Mouse (Mus musculus) urinary bladder, postnatal 10 days (tissue): ENCODE data around the gene S100a3.

ENCODE experiments used
- DNase-seq: peaks from one replicate; pipeline ENCODE4 v3.0.0; 2022; ENCODE audit warnings: low spot score

S100a3 gene

DNA sequence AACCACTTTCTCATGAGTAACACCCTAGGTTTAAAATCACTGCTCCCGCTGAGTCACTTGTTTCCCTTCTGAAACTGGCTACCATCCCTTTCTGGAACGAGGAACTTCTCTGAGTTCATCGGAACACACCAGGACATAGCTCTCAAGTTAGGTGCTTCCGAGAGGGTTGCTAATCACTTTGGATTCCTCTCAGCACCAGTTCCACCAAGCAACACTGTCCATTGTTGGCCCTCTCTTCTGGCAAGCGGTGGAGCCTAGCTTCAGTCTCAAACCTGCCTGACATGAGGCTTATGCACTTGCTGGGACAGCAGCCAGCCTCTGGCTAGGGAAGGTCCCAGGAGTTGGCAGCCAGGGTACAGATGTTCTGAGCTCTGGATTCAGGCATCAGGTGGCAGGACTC is 14.3 kb downstream of the S100a3 start:
- no peak for DNase-seq

DNA sequence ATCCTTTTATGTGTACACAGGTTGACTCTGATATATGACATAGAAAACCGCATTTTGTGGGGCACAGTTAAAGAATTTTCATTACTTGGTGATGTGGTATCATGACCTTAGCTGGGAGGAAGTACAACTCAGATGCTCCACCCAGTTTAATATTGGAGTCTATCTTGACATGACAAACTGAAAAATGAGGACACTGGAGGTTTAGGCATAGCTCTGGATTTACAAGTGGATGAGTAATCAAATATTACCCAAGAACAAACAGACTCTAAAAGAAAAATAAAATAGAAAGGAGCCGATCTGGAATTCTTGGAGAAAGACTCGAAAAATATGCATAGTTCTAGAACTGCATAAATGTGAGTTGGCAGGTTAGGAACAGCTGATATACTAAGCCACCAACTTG is 14.9 kb downstream of the S100a3 start:
- no peak for DNase-seq

DNA sequence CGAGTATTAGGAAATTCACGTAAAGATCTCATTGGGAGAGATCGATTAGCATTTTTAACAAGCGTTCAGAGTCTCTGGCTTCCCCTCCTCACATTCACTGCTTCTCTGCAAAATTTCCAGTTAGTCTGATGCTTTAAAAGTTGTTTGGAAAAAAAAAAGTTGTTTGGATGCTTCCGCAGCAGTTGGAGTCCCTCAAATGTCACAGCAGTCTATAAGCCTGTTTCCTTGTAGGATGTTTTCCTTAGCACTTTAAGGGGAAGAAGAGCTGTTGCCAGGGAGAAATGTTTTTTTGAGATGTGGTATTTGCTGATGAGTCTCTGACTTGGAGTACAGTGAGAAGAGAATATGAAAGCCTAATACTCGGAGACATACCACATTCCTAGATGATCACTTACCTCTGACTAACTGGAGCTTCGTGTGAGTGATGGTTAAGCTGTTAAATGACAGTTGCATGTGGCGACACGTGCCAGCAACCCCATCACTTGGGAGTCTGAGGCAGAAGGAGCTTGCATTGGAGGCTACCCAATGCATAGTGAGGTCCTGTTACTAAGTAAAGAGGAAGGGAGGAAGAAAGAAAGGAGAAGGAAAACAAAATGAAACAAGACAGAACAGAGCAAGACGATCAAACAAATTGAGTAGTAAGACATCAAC is 16.1 kb downstream of the S100a3 start:
- no peak for DNase-seq

DNA sequence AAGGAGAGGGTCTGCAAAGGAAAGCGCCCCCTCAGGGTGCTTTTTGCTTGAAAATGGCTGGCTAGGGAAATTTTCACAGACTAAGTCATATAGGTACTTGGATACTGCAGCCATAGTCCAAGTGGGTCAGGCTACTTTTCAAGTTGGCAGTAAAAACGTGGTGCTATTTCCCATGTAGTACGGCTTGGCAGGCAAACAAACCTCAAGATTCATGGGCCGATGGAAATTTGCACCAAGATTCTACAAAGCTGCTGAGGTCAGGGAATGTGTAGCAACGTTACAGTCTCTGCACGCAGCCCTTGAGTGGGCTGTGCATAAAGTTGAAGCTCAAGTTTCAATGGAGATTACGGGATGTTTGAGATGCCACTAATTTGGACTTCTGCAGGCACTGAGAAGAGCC is 19.1 kb downstream of the S100a3 start:
- DNase-seq = no peak

DNA sequence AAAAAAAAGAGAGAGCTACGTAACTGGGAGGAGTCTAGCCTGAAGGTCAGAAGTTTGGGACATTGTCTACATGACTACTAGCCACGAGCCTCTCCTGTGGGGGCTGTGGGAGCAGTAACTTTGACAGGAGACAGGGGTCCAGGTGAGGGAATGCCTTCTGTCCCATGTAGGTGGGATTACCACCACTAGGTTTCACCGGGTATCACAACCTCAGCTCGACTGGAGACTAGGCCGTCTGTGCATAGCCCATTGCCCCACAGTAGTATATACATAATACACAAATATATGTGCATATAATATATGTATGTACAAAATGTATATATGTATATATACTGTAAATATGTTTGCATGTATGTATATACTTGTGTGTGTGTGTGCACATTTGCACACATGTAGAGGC is 20.8 kb downstream of the S100a3 start:
- no peak for DNase-seq

DNA sequence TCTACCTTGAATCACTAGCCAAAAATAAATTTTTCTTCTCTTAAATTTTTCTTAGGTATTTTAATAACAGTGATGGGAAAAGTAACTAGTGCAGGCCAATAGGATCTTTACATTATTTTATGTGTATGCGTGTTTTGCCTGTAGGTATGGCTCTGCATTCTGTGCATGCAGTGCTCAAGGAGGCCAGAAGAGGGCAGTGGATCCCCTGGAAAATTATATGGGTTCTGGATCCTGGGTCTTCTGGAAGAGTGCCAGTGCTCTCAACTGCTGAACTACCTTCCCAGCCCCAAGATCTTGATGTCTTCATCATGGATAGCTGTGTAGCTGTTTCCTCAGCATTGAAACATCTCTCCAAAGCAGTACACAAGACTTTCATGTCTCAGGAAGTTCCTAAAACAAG is 21.8 kb downstream of the S100a3 start:
- no peak for DNase-seq

DNA sequence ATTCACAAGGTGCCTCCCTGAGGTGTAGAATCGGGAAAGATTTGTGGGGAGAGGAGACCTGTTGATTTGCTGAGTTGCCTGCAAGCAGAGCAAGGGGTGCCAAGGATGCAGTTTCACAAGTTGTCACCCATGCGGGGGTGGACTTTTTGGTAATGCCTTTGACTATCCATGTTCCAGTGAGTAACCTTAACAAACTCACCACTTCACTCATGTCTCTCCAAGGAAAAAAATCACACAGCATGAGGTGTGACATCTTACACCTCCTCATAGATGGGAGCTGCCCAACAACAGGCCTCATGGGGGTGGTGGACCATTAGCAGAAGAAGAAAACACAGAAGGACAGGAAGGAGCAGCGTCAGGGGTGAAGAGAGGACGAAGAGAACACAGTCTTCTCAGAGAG is 22.2 kb downstream of the S100a3 start:
- no peak for DNase-seq

DNA sequence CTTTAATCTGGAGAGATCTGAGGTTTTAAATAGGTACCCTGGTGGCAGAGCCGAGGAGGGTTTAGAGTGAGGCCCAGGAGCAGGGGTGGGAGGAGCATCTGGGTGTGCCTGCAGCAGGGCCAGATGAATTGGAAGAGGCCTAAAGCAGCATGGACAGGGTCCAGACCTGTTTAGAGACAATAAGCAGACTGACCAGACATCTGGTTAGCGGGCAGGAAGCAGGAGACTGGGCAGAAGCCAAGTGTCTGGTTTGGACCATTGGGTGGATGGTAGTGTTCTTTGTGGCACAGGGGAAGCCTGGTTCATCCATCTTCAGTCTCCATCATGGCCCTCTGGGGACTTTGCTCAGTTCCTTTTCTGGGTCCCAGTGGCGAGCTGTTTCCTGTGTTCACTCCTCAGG is 23.5 kb downstream of the S100a3 start:
- no peak for DNase-seq

DNA sequence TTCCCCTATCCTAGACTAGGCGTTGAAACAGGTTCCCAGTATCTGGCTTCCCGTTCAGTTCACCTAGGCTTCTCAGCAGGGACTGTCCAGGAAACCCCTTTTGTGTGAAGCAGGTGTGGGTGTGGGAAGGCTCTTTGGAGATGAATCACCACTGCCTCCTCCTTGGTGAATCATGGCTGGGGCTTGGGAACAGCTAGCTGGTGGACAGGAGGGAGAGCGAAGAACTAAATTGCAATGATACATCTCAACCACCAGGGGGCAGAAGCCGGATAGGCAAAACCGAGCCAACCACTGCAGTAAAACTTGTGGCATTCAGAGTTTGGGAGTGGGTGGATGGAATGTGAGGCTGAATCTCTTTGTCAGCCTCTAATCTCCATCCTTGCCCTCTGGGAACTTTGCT is 25.2 kb downstream of the S100a3 start:
- DNase-seq = no peak

DNA sequence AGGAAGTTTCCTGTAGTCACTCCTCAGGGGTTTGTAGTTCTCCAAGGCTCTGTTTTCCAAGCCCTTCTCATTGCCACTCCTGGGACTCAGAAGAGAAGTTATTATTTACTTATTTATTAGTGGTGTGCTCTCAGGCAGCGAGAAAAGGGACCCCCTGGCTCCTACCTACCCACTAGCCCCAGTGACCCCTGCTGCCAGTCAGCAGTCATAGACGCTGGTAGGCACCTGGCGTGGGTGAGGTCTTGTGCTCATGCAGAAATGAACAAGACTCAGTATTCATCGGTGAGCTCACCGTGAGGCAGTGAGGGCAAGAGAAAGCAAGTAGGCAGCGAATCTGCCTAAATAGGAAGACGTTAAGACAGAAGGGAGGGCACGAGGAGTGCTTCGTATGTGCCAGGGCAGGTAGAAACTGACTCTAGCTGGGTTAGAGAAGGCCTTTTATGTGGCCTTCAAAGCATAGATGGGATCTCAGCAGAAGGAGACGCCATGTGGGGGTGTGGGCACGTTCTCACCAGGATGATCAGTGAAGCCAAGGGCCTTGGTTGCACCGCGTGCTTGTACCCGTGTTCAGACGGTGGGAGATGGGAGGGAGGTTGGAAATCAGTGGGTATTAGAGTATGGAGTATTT is 25.8 kb downstream of the S100a3 start:
- no peak for DNase-seq

DNA sequence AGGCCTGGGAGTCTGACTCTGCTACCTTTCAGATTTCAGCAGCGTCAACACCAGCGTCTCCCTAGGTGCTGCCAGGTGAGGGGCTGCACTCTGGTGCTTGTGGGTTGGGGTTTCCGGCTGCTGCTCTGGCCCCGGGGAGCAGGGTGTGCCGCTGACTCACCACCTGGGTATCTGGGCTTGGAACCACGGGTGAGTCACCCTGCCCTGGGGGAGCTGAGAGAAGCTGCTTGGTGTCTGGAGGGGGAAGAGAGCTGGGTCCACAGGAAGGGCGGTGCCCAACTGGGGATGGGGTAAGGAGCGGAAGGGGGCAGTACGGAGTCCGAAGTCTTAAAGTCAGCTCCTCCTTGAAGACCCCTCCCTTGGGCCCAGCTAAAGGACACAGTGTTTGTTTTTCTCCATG is 26.5 kb downstream of the S100a3 start:
- DNase-seq = peak; percentile 61

DNA sequence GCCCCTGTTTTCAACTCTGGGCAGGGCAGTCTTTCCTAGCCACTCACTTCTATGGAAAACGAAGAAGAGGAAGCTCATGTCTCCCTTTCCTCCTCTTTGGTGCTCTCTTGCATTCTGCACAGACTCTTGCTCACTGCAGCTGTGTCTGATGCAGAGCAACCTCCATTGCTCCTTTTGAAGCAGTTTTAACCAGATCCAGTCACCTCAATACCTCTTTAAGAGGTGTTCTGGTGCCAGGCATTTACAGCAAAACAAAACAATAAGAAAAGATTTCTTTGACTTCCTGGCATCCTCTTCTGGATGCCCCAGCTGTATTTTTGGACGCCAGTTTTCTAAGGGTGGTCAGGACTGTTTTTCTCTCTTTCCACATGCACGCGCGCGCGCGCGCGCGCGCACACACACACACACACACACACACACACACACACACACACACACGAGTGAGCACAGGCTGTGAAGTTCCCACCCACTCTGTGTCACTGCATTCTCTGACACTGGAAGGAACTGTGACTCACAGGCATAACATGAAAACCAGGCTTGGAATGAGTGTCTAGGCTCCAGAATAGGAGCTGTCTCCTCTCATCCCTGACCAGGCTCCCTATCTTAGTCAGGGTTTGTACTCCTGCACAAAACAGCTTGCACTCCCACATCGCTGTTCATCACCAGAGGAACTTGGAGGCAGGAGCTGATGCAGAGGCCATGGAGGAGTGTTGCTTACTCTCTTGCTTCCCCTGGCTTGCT is 27.2 kb downstream of the S100a3 start:
- no peak for DNase-seq

DNA sequence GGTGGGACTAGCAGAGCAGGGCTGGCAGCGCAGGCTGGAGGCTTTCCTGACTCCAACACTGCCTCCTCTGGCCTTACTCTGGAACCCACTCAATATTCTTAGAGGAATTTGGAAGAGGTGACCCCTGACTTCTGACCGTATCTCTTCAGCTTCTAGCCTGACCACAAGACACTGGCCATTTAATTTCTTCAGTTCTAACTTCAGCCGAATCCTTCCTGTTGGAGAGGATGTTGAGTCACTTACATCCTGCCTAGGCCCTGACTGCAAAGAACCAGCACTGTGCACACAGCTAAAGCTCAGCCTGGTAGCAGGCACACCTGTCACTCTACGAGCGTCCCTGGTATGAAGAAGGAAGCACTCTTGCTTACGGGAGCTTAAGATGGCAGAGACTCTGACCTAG is 29.0 kb downstream of the S100a3 start:
- DNase-seq = no peak

DNA sequence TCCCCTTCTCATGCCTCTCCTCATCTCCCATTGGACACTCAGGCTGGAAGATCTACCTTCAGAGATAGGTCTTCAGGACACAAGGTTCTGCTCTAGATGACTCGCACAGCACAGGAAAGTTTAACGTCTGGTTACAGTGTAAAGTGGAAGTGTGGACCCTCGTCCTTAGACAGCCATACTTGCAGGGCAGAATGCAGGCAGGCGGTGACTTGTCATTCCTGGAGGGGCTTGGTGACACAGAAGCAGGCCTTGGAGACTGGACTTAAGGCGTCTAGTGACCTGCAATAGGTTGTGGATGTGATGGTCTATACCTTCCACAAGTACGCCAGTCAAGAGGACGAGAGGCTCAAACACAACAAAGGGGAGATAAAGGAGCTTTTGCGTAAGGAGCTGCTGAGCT is 29.6 kb downstream of the S100a3 start, which contains the start of gene S100a2:
Gene S100a2, plus strand, starts transcription at position 301 of the 400 bp plus-strand sequence.
- no peak for DNase-seq

DNA sequence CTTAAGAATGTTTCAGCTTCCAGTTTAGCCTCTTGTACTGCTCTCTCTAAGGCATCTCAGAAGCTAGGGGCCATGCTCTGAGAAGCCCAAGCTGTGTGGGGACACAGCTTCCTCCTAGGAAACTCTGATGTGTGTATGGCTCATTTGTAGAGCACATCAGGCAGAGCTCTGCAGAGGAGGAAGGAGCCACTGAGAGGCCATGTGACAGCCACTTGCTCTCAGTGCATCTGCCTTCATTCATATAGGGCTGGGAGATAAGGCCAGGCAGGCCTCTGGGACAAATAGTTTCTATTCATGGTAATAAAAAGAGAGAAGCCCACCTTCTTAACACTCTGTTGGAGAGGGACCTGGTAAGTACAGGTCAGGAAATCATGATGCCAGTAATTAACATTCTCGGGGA is 34.1 kb downstream of the S100a3 start:
- DNase-seq = no peak

DNA sequence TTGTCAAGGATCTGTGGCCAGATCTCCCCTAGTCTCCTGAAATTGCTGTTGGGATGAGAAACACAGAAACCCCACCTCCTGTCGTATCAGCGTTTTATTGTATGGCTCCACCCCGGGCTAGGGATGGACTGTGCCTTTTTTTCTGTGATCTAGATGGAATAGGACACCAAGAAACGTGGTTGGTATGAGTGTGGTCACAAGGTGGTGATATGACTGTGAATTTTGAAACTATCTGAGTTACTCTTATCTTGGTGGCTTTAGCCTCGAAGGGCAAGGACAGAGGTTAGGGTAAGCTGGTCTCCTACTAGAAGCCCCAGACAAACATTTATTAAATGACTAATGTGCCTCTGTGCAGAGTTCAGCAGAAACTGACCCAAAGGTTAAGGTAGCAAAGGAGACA is 35.2 kb downstream of the S100a3 start:
- no peak for DNase-seq

DNA sequence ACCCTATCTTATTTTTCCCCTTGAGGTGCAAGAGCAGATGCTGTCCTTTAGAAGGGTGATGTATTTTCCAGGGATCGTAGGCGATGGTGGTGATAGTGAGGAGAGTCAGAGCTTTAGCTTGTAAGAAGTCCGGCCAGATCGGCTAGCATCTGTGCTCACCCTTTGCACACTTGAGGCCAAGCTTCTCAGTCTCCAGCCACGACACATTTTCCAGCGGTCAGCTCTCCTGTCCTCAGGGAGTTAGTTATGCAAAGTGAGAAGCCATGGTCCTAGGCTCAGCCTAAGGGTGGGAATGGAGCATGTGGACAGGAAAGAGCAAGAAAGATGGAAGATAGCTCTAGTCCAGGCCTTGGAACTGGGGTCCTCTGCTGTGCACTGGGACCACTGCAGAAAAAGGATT is 36.4 kb downstream of the S100a3 start:
- DNase-seq = no peak

DNA sequence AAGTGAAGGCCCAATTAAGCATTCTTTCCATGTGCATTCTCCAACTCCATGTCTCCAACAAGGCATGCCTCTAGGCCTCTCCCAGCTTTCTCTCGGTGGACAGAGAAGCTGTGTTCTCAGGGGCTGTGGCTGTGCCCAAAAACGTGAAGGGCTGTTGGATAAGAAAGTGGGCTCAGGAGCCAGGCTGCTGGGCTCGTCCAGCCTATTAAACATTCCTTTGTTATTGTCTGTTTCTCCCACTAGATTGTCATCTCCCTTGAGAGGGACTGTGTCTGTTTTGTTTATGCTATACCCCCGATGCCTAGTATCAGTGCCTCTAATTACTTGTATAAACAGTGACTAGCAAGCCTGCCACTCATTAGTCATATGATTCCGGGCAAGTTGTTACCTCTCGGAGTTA is 37.4 kb downstream of the S100a3 start:
- no peak for DNase-seq

DNA sequence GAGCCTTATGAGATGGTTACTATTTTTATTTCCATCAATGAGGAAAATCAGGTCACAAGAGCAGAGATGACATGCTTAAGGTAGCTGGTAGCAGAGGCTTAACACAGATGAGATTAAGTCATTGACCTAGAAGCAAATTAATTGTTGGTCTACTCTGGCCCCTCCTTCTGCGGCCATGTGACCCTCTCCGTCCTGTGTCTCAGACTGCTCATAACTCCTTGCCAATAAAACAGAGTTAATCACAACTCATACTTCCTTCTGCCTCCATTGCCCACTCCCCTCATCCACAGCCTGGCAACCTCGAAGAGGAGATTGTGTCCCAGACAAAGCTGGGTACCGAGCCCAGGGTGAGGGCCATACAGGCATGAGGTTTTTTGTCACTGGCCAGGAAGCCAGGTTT is 37.8 kb downstream of the S100a3 start:
- no peak for DNase-seq

DNA sequence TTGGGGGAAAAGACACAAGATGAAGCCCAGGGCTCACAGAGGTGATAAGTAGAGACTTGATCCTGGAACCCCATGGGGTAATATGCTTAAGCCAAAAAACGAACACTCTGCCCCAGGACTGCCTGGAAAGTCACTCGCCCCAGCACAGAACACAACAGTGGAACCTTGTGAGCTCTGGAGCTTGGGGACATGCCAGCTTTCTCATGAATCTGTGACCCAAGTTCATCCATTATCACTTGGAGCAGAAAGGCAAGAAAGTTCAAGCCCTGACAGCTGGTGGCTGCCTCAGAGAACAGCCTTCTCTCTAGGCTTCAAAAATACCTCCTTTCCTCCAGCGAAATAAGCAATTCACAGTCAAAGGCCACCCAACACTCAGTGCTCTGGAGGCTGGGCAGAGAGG is 39.0 kb downstream of the S100a3 start:
- DNase-seq = no peak

DNA sequence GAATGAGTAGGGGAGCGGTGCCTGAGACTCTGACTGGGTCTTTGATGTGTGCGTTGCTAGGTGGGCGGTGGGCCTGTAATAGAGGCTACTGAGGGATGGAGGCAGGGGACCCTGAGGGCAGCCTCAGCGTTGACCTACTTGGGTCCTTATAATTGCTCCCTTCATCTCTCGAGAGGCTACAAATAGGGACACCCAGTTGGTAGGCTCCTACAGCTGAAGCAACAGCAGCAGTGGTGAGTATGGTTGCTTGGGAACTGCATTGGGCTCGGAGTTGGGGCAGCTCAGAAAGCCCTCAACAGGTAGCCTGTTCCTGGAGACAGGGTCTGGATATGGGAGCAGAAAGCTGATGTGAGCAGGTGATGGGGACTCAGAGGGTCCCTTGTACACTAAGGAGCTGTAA is 39.7 kb downstream of the S100a3 start:
- DNase-seq = no peak

DNA sequence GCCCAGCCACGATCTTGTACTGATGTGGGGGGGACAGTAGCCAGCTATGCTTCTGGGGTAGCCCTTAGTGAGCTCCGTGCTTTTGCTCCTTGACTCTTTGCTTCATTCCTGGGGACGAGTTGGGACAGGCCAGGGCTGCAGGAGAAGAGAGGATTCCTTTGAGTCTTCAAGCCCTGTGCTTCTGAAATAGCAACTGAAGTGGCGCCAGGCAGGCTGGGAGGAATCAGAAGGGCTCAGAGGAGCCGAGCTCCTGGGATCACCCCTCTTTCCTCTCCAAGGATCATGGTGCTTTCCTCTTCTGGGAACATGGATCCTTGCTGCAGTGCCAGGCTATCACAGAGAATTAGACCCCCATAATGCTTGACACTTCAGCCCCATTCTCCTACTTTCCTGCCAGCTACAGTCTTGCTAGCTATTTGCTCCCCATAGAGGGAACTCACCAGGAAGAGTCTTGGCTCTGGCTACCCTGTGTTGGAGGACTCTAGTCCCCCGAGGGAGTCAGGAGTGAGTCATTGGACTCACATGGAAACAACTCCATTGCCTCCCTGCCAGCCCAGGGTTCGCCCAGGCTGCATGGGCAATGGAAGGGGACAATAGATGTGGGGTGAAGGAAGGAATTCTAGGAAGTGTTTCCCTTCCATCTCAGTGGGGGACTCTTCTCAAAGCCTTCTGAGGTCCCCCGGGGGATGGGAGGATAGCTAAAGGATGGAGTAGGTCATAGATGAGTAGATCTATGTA is 40.2 kb downstream of the S100a3 start:
- no peak for DNase-seq
